Mouse (Mus musculus) bone marrow, adult 2 months (tissue): ENCODE measurements around the gene Cxcl16.

Source experiments
- CTCF ChIP-seq: fragments of 200-500 bp; IDR thresholded peaks from 2 replicates; pipeline ENCODE4 v1.5.1; 2011; ENCODE audit warnings: low read length, control low read depth; ENCODE audit not compliant: control insufficient read depth, insufficient read depth
- POLR2A ChIP-seq: fragments of 200-500 bp; IDR thresholded peaks from 2 replicates; pipeline ENCODE4 v1.6.1; 2011; ENCODE audit warnings: low read depth, mild to moderate bottlenecking, control low read depth, low read length, borderline replicate concordance; ENCODE audit not compliant: control insufficient read depth

- no peak for TF ChIP-seq CTCF
- no peak for TF ChIP-seq POLR2A
These were observed 17.9 kb downstream of the Cxcl16 start for GRCm38 (mm10) chr11:70441882-70442281.
